Mouse (Mus musculus): ENCODE data around the gene Nubp1. TPM values are rescaled to one million over a fixed set of nuclear protein-coding genes. Genes with fewer than 3 reads are reported as not detected.

Gene Nubp1
- polyA plus RNA-seq, 1 experiment from 2014 or later: 57.6 TPM

DNA sequence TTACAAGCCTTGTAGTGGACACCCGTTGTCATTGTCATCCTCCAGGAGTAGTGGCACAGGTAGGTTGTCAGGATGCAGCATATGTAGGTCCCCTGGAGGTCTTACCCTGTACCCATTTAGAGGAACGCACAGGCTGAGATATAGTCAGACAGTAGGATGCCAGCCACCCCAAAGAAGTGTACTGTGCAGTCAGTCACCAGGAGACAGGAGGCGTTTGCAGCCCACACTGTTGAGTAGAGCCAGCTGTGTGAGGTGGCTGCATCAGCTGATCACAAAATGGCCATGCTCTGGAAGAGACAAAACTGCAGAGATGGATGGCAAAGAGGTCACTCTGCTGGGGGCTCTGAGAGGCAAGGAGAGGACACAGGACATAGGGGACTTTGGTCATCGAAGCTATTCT is 20.6 kb downstream of the Nubp1 start:
- Histone ChIP-seq H3K9me3 (replicated peaks) (no peaks in the 10 kb centered on the region), H3K27me3 (no peaks in the 10 kb centered on the region), H3K4me1 (no peaks in the 10 kb centered on the region), H3K9ac (no peak overlapping the region), H3K27ac (no peak overlapping the region), H3K4me3 (no peak overlapping the region), H3K4me2 (replicated peaks) (no peak overlapping the region), H3K36me3 (peaks cover 2% of the 10 kb centered on the region; the same call in 1 of the 2 replicates)
- 85% methylated on average over 4 of the region's 4 CpGs for WGBS
- no peak for ATAC-seq (ENCODE audit: low FRiP score)

DNA sequence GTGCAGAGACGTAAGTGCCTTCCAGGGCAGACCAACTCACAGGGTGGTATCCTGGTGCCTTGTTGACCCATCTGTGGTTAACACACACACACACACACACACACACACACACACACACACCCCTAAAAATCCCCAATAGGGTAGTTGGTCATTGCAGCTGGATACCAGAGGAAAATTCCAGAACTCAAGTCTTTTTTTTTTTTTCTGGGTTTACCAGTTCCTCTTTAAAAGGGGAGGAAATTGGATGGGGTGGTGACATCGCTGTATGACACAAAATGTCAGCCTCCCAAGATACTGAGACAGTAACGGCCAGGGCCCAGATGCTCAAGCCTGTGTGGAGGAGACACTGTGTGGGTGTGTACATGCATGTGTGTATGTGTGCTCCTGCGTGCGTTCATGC is 21.6 kb downstream of the Nubp1 start:
- ATAC-seq (ENCODE audit: low FRiP score): no peak
- WGBS: 92% methylated on average over 5 of the region's 5 CpGs
- H3K4me3 ChIP-seq: no peak overlapping the region

DNA sequence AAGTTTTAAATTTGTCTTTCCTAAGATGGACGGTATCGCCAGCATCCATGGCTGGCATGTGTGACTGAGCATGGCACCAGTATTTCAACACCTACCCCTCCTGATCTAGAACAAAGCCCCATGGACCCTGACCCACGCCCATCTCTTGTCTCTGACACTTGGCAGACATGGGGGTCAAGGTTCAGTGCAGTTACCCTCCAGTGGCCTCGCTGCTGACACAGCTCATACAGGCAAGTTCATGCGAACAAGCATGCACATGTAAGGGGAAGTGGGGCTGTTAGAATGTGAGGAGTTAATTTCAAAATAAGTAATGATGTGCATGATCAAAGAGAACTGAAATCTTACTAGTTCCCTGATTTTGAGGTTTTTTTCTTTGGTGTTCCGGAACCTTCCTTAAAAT is 24.4 kb downstream of the Nubp1 start:
- Histone ChIP-seq H3K9ac (no peak overlapping the region), H3K36me3 (no peaks in the 10 kb centered on the region), H3K27me3 (no peaks in the 10 kb centered on the region), H3K4me3 (no peak overlapping the region), H3K9me3 (replicated peaks) (no peaks in the 10 kb centered on the region), H3K4me1 (no peaks in the 10 kb centered on the region), H3K27ac (no peak overlapping the region), H3K4me2 (replicated peaks) (no peak overlapping the region)
- no peak for ATAC-seq (ENCODE audit: low FRiP score)
- WGBS: 79% methylated on average over 6 of the region's 6 CpGs

More for the DNA sequence above, 21.6 kb downstream of the Nubp1 start:
- Histone ChIP-seq H3K9me3 (replicated peaks) (no peaks in the 10 kb centered on the region), H3K27me3 (no peaks in the 10 kb centered on the region), H3K4me2 (replicated peaks) (no peak overlapping the region), H3K27ac (no peak overlapping the region), H3K36me3 (no peaks in the 10 kb centered on the region), H3K4me1 (no peaks in the 10 kb centered on the region), H3K9ac (no peak overlapping the region)

DNA sequence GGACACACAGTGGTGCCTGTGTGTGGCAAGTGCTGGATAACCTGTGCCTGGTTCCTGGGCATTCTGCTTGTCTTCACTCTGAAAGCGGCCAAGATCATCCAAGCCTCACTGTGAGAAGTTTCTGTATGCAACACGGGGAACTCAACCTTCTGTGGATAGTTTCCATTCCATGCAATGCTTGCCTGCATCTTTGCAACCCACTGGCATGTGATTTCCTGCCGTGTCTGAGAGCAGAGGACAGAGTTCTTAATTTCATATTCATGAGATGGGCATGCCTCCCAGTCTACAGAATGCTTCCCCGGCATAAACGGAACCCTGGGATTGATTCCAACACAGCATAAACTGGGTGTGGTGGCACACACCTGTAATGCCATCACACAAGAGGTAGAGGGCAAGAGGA is 26.3 kb downstream of the Nubp1 start:
- no peak overlapping the region for H3K9ac ChIP-seq

DNA sequence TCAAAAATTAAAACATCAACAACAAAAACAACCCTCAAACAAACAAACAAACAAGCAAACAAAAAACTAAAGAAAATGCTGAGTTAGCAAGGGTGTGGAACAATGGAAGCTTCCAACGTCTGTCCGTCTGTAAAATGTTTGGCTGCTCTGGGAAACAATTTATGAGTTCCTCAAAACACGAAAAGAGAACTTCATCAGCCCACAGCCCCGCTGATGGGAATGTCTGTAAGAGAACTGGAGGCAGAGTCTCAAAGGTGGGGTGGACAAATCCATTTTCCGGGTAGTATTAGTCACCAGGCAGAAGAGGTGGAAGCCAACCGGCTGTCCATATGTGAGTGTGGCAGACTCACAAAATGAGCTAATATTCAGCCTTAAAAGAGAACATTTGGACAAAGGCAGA is 29.6 kb downstream of the Nubp1 start:
- H3K4me2 ChIP-seq (replicated peaks): no peak overlapping the region
- WGBS: 86% methylated on average over 6 of the region's 6 CpGs
- H3K27me3 ChIP-seq: no peaks in the 10 kb centered on the region

More for the DNA sequence above, 26.3 kb downstream of the Nubp1 start:
- WGBS: 82% methylated on average over 5 of the region's 5 CpGs
- Histone ChIP-seq H3K27ac (no peak overlapping the region), H3K4me3 (no peak overlapping the region), H3K36me3 (no peaks in the 10 kb centered on the region), H3K4me2 (replicated peaks) (no peak overlapping the region), H3K4me1 (no peaks in the 10 kb centered on the region), H3K9me3 (replicated peaks) (no peaks in the 10 kb centered on the region), H3K27me3 (no peaks in the 10 kb centered on the region)
- ATAC-seq (ENCODE audit: low FRiP score): no peak

DNA sequence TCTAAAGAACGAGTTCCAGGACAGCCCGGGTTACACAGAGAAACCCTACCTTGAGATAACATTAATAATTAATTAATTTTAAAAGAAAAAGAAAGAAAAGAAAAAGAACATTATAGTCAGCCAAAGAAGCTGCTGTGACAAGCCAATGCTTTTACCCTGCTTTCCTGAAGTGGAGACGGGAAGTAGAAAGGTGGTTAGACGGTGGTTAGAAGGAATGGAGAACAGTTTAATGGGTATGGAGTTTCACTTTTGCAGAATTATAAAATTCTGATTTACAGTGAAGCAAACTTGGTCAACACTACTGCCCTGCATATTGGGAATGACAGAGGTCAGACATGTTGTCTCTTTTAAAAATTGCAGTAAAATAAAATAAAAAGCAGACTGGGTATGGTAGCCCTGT is 30.0 kb downstream of the Nubp1 start:
- Histone ChIP-seq H3K4me3 (no peak overlapping the region), H3K27me3 (no peaks in the 10 kb centered on the region), H3K36me3 (no peaks in the 10 kb centered on the region), H3K4me2 (replicated peaks) (no peak overlapping the region), H3K27ac (no peak overlapping the region), H3K9ac (no peak overlapping the region), H3K4me1 (peaks cover 24% of the 10 kb centered on the region), H3K9me3 (replicated peaks) (no peaks in the 10 kb centered on the region)
- WGBS: 89% methylated on average over 4 of the region's 4 CpGs
- no peak for ATAC-seq (ENCODE audit: low FRiP score)

More for the DNA sequence above, 29.6 kb downstream of the Nubp1 start:
- Histone ChIP-seq H3K9ac (no peak overlapping the region), H3K9me3 (replicated peaks) (no peaks in the 10 kb centered on the region), H3K36me3 (no peaks in the 10 kb centered on the region), H3K4me1 (peaks cover 19% of the 10 kb centered on the region), H3K27ac (no peak overlapping the region), H3K4me3 (no peak overlapping the region)
- ATAC-seq (ENCODE audit: low FRiP score): no peak

DNA sequence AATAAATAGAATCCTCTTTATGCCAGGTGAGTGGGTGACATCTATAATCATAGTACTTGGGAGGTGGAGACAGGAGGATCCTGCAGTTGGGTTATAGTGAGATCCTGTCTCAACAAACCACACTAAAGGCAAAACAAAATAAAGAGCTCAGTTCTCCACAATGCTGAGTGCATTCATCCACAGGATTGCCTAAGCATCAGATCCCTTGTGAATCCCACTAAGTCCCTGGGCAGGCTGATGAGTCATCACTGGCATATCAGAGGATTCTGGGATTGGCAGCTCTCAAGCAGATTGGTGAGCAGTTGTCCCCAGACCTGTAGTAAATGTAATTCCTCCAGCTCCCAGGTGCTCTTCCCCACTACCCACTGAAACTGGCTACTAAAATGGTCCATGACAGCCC is 32.0 kb downstream of the Nubp1 start:
- no peak for ATAC-seq (ENCODE audit: low FRiP score)
- H3K4me1 ChIP-seq: peaks cover 34% of the 10 kb centered on the region

DNA sequence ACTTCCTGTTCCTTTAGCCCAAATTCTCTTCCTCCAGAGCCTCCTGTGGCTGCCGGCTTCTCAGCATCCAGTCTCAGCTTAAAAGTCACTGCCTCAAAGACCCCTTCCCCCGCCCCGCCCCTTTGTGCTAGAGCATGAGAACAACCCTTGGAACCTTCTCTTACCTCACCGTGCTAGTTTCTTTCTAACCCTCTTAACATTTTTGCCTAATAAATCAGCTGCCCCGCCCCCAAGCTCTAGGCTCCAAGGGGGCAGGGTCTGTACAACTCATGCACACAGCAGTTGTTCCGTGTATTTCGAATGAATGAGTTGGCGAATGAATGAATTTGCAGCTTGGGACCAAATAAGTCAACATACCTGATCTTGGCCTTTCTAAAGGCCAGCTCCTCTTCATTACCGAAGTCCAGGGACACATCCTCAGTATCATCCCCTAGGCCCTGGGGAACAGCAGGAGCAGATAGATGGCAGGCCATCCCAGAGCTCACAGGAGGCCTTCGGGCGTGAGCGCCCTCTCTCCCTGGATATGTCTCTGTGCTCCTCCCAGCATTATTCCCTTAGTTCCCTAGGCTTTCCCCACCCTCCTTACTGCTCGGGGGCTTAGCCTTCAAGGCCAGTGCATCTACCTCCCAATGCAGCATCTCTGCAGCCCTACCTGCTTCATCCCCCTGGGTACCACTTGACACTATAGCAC is 35.0 kb downstream of the Nubp1 start:
- no peaks in the 10 kb centered on the region for H3K27me3 ChIP-seq
- H3K4me2 ChIP-seq (replicated peaks): peak overlapping the region; percentile 82
- H3K9ac ChIP-seq: peak overlapping the region; percentile 81
- peak; percentile 81 for ATAC-seq (ENCODE audit: low FRiP score)
- peaks cover 34% of the 10 kb centered on the region for H3K4me1 ChIP-seq
- peak overlapping the region; percentile 53 for H3K4me3 ChIP-seq
- peak overlapping the region; percentile 84 for H3K27ac ChIP-seq
- no peaks in the 10 kb centered on the region for H3K9me3 ChIP-seq (replicated peaks)
- H3K36me3 ChIP-seq: no peaks in the 10 kb centered on the region
- WGBS: 17% methylated on average over 13 of the region's 13 CpGs

More for the DNA sequence above, 32.0 kb downstream of the Nubp1 start:
- H3K9ac ChIP-seq: no peak overlapping the region
- no peak overlapping the region for H3K27ac ChIP-seq
- H3K36me3 ChIP-seq: no peaks in the 10 kb centered on the region
- H3K4me3 ChIP-seq: no peak overlapping the region
- no peaks in the 10 kb centered on the region for H3K9me3 ChIP-seq (replicated peaks)
- H3K4me2 ChIP-seq (replicated peaks): no peak overlapping the region
- H3K27me3 ChIP-seq: no peaks in the 10 kb centered on the region

DNA sequence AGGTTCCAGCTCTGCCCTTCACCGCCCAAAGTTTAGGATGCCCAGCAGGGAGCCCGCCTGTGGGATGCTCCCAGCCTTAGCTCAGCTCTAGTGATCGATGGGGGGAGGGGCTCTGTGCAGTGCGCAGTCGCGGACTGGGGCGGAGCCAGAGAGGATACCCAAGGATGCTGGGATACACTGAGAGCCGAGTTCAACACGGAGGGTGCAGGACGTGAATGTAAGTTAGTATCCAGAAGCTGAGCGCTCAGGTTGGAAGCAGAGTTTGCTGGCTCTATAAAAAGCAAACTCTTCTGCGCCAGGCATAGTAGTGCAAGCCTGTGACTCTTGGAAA is 35.5 kb downstream of the Nubp1 start, which contains the start of gene Tvp23a:
TSS of gene Tvp23a (minus strand) at position 99 of the 331 bp plus-strand sequence.
- Histone ChIP-seq H3K27me3 (no peaks in the 10 kb centered on the region), H3K4me3 (peak within 1 kb of the TSS; percentile 53), H3K36me3 (no peaks in the 10 kb centered on the region), H3K9ac (peak within 1 kb of the TSS; percentile 81), H3K4me2 (replicated peaks) (peak within 1 kb of the TSS; percentile 82), H3K4me1 (peaks cover 34% of the 10 kb centered on the region), H3K9me3 (replicated peaks) (no peaks in the 10 kb centered on the region), H3K27ac (peak within 1 kb of the TSS; percentile 84)
- ATAC-seq (ENCODE audit: low FRiP score): peak; percentile 97
- under 1% methylated on average over 12 of the region's 12 CpGs for WGBS

DNA sequence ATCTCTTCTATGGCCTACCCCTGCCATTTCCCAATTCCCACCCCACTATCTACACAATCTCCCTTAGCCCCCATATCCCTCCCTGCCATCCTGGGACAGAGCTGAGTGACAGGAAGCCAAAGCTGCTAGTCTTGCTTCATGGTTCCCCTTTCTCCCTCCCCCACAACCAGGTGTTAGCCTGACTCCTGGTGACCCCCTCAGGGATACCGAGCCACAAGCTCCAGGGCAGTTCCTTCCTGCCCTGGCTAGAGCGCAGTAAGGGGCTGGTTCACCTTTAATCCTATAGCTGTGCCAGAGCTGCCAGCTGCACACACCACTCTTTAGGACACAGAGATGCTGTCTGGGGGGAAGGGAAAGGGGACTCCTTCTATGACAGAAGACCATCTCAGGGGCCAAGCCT is 36.0 kb downstream of the Nubp1 start:
- H3K4me1 ChIP-seq: peaks cover 34% of the 10 kb centered on the region
- WGBS: 63% methylated on average over 2 of the region's 2 CpGs
- H3K9me3 ChIP-seq (replicated peaks): no peaks in the 10 kb centered on the region
- peak overlapping the region; percentile 82 for H3K4me2 ChIP-seq (replicated peaks)
- H3K27ac ChIP-seq: 0 out of 2 replicates have a peak overlapping the region, but pooled peaks have one; percentile 76
- H3K27me3 ChIP-seq: no peaks in the 10 kb centered on the region
- H3K36me3 ChIP-seq: no peaks in the 10 kb centered on the region
- H3K4me3 ChIP-seq: peak overlapping the region; percentile 53
- H3K9ac ChIP-seq: peak overlapping the region; percentile 81
- ATAC-seq (ENCODE audit: low FRiP score): peak; percentile 47

DNA sequence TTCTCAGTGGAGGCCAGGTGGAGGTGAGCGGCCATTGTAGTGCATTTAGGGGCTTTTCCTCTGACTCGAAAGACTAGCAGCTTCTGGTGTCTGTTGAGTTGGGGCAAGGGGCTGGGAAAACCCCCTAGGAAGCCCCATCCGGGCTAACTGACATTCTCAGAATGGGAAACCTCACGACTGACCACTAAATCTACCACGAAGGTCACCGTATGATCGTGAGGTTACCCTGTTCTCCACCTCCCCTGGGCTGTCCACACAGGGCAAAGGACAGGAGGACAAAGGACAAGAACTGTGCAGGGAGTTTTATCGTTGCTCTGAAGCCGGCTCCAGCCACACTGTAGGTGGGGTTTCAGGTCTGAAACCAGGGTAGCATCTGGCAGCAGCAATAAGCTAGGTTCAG is 37.2 kb downstream of the Nubp1 start:
- H3K4me2 ChIP-seq (replicated peaks): no peak overlapping the region
- no peaks in the 10 kb centered on the region for H3K36me3 ChIP-seq
- ATAC-seq (ENCODE audit: low FRiP score): no peak
- H3K27me3 ChIP-seq: no peaks in the 10 kb centered on the region
- 84% methylated on average over 9 of the region's 9 CpGs for WGBS
- H3K4me1 ChIP-seq: peaks cover 34% of the 10 kb centered on the region
- H3K27ac ChIP-seq: no peak overlapping the region
- H3K9me3 ChIP-seq (replicated peaks): no peaks in the 10 kb centered on the region
- no peak overlapping the region for H3K9ac ChIP-seq
- no peak overlapping the region for H3K4me3 ChIP-seq

DNA sequence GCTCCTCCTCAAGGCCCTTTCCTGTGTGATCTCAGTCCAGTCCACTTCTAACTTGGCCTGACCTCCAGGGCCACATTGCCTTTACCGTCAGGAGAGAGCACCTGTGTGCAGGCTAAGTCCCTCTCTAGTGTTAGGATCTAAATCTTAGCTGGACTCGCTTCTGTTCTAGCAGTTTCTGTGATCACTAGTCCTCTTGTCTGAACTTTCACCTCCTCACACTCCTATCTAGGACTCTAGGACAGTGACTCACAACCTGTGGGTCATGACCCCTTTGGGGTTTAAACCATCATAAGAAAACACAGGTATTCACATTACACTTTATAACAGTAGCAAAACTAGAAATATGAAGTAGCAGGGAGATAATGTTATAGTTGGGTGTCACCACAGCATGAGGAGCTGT is 40.2 kb downstream of the Nubp1 start:
- H3K36me3 ChIP-seq: no peaks in the 10 kb centered on the region
- no peak overlapping the region for H3K27ac ChIP-seq
- H3K9ac ChIP-seq: no peak overlapping the region
- H3K4me3 ChIP-seq: no peak overlapping the region
- ATAC-seq (ENCODE audit: low FRiP score): no peak
- WGBS: 82% methylated on average over 2 of the region's 2 CpGs
- no peak overlapping the region for H3K4me2 ChIP-seq (replicated peaks)
- peaks cover 9% of the 10 kb centered on the region for H3K4me1 ChIP-seq
- no peaks in the 10 kb centered on the region for H3K9me3 ChIP-seq (replicated peaks)
- H3K27me3 ChIP-seq: no peaks in the 10 kb centered on the region

DNA sequence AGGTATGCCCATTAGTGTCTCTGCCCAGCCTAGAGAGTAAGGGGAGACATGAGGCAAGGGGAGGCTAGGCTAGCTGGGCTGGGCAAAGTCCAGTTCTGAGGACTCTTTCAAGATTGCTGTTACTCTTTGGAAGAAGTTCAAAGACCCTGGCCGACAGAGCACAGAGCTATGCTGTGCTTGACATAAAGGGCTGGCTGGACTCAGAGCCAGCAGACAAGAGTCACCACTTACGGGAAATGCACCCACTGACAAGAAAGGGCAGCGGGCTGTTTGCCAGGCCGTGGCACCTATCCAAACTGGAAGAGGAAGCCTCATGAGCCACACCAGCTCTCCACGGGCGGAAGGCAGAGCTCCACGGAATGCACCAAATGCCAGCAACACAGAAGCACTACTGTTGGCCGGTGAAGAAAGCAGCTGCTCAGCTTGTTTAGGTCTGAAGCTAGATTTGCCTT is 40.7 kb downstream of the Nubp1 start:
- Histone ChIP-seq H3K4me2 (replicated peaks) (no peak overlapping the region), H3K36me3 (no peaks in the 10 kb centered on the region), H3K9ac (no peak overlapping the region), H3K4me1 (peaks cover 5% of the 10 kb centered on the region), H3K4me3 (no peak overlapping the region), H3K27ac (no peak overlapping the region), H3K9me3 (replicated peaks) (no peaks in the 10 kb centered on the region), H3K27me3 (no peaks in the 10 kb centered on the region)
- ATAC-seq (ENCODE audit: low FRiP score): no peak
- WGBS: 81% methylated on average over 8 of the region's 8 CpGs
